Mouse (Mus musculus) G1E (cell line): ENCODE measurements at regions not wholly inside any gene's neighbourhood (a gene's known extent, or its start where the extent isn't known, plus 50 kb on each side); places are given as distances from the start of the nearest gene placed in this dataset.

Experiments
- ATAC-seq: 2 replicates; pipeline ENCODE4 v1.8.0; 2016; ENCODE audit warnings: mild to moderate bottlenecking; ENCODE audit not compliant: insufficient number of reproducible peaks, poor library complexity, low FRiP score, severe bottlenecking; ENCODE audit errors: extremely low read depth
- DNase-seq: peaks from one replicate; pipeline ENCODE4 v3.0.0; 2012; ENCODE audit warnings: low spot score
- H3K27me3 ChIP-seq: 2 replicates; pipeline ENCODE4 v1.6.1; 2012; ENCODE audit warnings: mild to moderate bottlenecking, low read length, inconsistent platforms; ENCODE audit not compliant: insufficient read depth
- H3K36me3 ChIP-seq: replicated peaks from 2 replicates; pipeline ENCODE3; 2012; ENCODE audit warnings: mild to moderate bottlenecking, inconsistent platforms
- H3K4me1 ChIP-seq: 2 replicates; pipeline ENCODE4 v1.6.1; 2012; ENCODE audit warnings: low read depth, low read length, inconsistent platforms, mixed read lengths; ENCODE audit not compliant: insufficient read depth
- H3K4me3 ChIP-seq: 2 replicates; pipeline ENCODE4 v1.5.1; 2012; ENCODE audit warnings: low read depth, mild to moderate bottlenecking, inconsistent platforms, low read length, moderate library complexity, mixed read lengths
- H3K9me3 ChIP-seq: replicated peaks from 2 replicates; pipeline ENCODE4 v1.6.1; 2012; ENCODE audit warnings: inconsistent platforms
- CTCF ChIP-seq: IDR thresholded peaks from 2 replicates; pipeline ENCODE4 v1.5.1; 2012; ENCODE audit warnings: low read depth, low read length, inconsistent platforms, mixed read lengths
- GATA1 ChIP-seq: IDR thresholded peaks from 2 replicates; pipeline ENCODE4 v1.6.1; 2012; ENCODE audit warnings: borderline replicate concordance, low read length, inconsistent platforms, mixed read lengths
- GATA2 ChIP-seq: IDR thresholded peaks from 2 replicates; pipeline ENCODE4 v1.6.1; 2012; ENCODE audit warnings: low read depth, low read length, inconsistent platforms, borderline replicate concordance
- POLR2AphosphoS5 ChIP-seq: IDR thresholded peaks from 2 replicates; pipeline ENCODE4 v1.6.1; 2012; ENCODE audit warnings: low read depth, low read length, inconsistent platforms; ENCODE audit not compliant: insufficient replicate concordance
- TAL1 ChIP-seq: conservative IDR thresholded peaks from 2 replicates; pipeline ENCODE4 v1.6.1; 2012; ENCODE audit warnings: low read depth, low read length, inconsistent platforms, mixed read lengths

DNA sequence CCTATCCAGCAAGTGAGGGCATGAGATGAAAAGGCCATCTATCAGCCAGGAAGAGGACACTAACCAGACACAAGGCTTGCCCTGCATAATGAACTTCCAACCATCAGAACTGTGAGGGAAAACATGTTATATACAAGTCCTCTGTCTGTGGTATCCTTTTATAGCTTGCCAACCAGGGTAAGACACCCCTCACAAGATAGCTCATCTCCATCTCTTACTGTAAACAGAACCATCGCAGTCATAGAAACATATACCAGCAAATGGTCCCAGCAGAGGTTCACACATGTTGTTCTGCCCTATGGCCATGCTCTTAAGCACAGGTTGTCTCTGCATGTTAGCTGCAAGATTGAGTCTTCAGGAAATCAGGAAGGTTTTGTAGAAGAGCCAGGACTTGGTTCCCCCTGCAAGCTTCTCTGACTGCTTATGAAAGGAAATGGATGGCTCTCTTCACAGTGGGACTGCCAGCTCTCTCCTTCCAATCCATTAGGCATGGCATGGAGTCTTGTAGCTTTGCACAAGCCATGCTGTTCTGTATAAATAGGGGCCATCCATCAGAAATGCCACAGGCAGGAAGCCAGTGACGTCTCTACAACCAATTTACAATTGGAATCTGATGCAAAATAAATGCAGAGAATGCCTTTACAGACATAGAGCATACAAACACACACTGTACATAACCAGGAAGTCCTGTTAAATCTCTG lies 1514.0 kb upstream of the Lrrc6 start:
- no peak for ATAC-seq
- no peak for TF ChIP-seq GATA2
- TF ChIP-seq CTCF: no peak
- no peak for TF ChIP-seq POLR2AphosphoS5
- no peak for TF ChIP-seq GATA1
- no peak for TF ChIP-seq TAL1

GRCm38 (mm10) chr15:68011162-68011561 lies 1510.5 kb upstream of the Lrrc6 start:
- Histone ChIP-seq H3K27me3 (no peaks in the 10 kb centered on the region), H3K4me1 (no peaks in the 10 kb centered on the region), H3K9me3 (no peaks in the 10 kb centered on the region), H3K4me3 (no peak overlapping the region), H3K36me3 (no peaks in the 10 kb centered on the region)
- DNase-seq (no peak), ATAC-seq (no peak)
- TF ChIP-seq GATA2: no peak
- no peak for TF ChIP-seq TAL1
- no peak for TF ChIP-seq GATA1
- no peak for TF ChIP-seq CTCF
- no peak for TF ChIP-seq POLR2AphosphoS5

More for the DNA sequence above, 1514.0 kb upstream of the Lrrc6 start:
- H3K27me3 ChIP-seq: no peaks in the 10 kb centered on the region
- H3K9me3 ChIP-seq: no peaks in the 10 kb centered on the region
- no peak overlapping the region for H3K4me3 ChIP-seq
- H3K4me1 ChIP-seq: no peaks in the 10 kb centered on the region
- H3K36me3 ChIP-seq: no peaks in the 10 kb centered on the region
- DNase-seq: no peak

DNA sequence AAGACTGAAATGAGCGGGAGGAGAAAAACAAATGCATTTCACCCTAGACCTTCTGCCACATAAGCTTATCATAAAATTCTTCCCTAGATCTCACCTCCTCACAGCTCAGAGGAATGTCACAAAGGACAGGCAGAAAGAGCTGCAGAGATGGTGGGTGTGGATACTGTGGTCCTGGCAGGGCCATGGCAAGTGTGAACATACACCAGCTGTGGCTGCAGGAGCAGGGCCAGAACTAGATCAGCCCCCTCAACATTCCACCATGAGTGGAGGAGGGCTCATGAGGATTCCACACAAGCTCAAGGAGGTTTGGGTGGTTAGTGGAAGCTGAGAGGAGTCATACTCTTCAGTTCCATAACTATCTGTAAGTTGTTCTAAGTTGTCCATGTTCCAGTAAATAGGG lies 1509.5 kb upstream of the Lrrc6 start:
- Histone ChIP-seq H3K9me3 (no peaks in the 10 kb centered on the region), H3K4me1 (no peaks in the 10 kb centered on the region), H3K27me3 (no peaks in the 10 kb centered on the region), H3K36me3 (no peaks in the 10 kb centered on the region), H3K4me3 (no peak overlapping the region)
- TF ChIP-seq CTCF (no peak), POLR2AphosphoS5 (no peak), GATA2 (no peak), GATA1 (no peak), TAL1 (no peak)
- DNase-seq: no peak
- no peak for ATAC-seq

- Histone ChIP-seq H3K4me1 (no peaks in the 10 kb centered on the region), H3K9me3 (no peaks in the 10 kb centered on the region), H3K27me3 (no peaks in the 10 kb centered on the region), H3K36me3 (no peaks in the 10 kb centered on the region), H3K4me3 (no peak overlapping the region)
- TF ChIP-seq POLR2AphosphoS5 (no peak), GATA1 (no peak), CTCF (no peak), GATA2 (no peak)
- DNase-seq: no peak
- no peak for ATAC-seq
These were observed 1504.1 kb upstream of the Lrrc6 start for GRCm38 (mm10) chr15:68004798-68005197.

- DNase-seq: no peak
- TF ChIP-seq TAL1: no peak
- no peak for TF ChIP-seq GATA1
- no peak for TF ChIP-seq GATA2
- TF ChIP-seq CTCF: no peak
- no peak for TF ChIP-seq POLR2AphosphoS5
- no peaks in the 10 kb centered on the region for H3K4me1 ChIP-seq
- H3K36me3 ChIP-seq: no peaks in the 10 kb centered on the region
- ATAC-seq: no peak
- H3K9me3 ChIP-seq: no peaks in the 10 kb centered on the region
- no peak overlapping the region for H3K4me3 ChIP-seq
- no peaks in the 10 kb centered on the region; the same call in 1 of the 2 replicates for H3K27me3 ChIP-seq
These were observed 1495.8 kb upstream of the Lrrc6 start for GRCm38 (mm10) chr15:67996532-67996931.

GRCm38 (mm10) chr15:67989428-67990272 lies 1488.9 kb upstream of the Lrrc6 start:
- DNase-seq (no peak), ATAC-seq (no peak)
- Histone ChIP-seq H3K4me3 (no peak overlapping the region), H3K36me3 (no peaks in the 10 kb centered on the region), H3K27me3 (no peaks in the 10 kb centered on the region), H3K4me1 (no peaks in the 10 kb centered on the region), H3K9me3 (no peaks in the 10 kb centered on the region)
- TF ChIP-seq GATA2: no peak
- no peak for TF ChIP-seq TAL1
- no peak for TF ChIP-seq POLR2AphosphoS5
- no peak for TF ChIP-seq GATA1
- no peak for TF ChIP-seq CTCF
